ENCODE assay signal across 8 mouse cellular contexts in genomic region chr11:58331149-58331495, GRCm38 (mm10). TPM values are rescaled to one million over a fixed set of nuclear protein-coding genes. Genes with fewer than 3 reads are reported as not detected.
DNase-seq lines count a peak whose midpoint lies in the region; ATAC-seq and TF ChIP-seq lines count a peak whose summit lies in the region.

No protein-coding gene starts in this region.

- no peak for TF ChIP-seq EP300 in ES-Bruce4 (IDR thresholded peaks at IDR 0.05; ENCODE audit: insufficient read depth, low read depth, low read length)

- 15% methylated on average over 10 of the region's 10 CpGs for WGBS in heart, embryonic 11.5 days (ENCODE audit: insufficient replicate concordance)
- 22% methylated on average over 10 of the region's 10 CpGs for WGBS in forebrain, embryonic 11.5 days
- 18% methylated on average over 10 of the region's 10 CpGs for WGBS in liver, embryonic 15.5 days (ENCODE audit: insufficient replicate concordance)

- H3K9ac ChIP-seq in heart, embryonic 11.5 days (ENCODE audit: low read depth, low read length) = peak overlapping the region; percentile 89
- peak overlapping the region; percentile 85 for H3K9ac ChIP-seq in ES-Bruce4 (ENCODE audit: low read depth, poor library complexity, severe bottlenecking)
- H3K9ac ChIP-seq in forebrain, embryonic 11.5 days (ENCODE audit: low read length) = peak overlapping the region; percentile 89
- peak overlapping the region; percentile 86 for H3K9ac ChIP-seq in liver, embryonic 15.5 days

- no peak for DNase-seq in heart, postnatal 14 days
- DNase-seq in forebrain, embryonic 11.5 days (ENCODE audit: low spot score) = peak; percentile 52
- no peak for DNase-seq in B cell, adult 2 months
- no peak for DNase-seq in frontal cortex, postnatal 36 days (ENCODE audit: low spot score in 2 of 2)
- no peak for DNase-seq in thymus, postnatal 25 days

- intact Hi-C loops in heart, postnatal 14 days (cut with DNase I) = no loop called here

- peaks cover 5% of the 10 kb centered on the region; the same call in 1 of the 2 replicates for H3K36me3 ChIP-seq in heart, embryonic 11.5 days (ENCODE audit: control insufficient read depth, insufficient read depth, low read length)
- peaks cover 11% of the 10 kb centered on the region for H3K36me3 ChIP-seq in ES-Bruce4 (ENCODE audit: control insufficient read depth, insufficient read depth, low read length, poor library complexity, severe bottlenecking)
- no peaks in the 10 kb centered on the region; the same call in 1 of the 2 replicates for H3K36me3 ChIP-seq in forebrain, embryonic 11.5 days (ENCODE audit: control insufficient read depth, insufficient read depth, low read length)
- H3K36me3 ChIP-seq in liver, embryonic 15.5 days (replicated peaks) = peaks cover 46% of the 10 kb centered on the region

- no peak for TF ChIP-seq POLR2A in ES-Bruce4 (IDR thresholded peaks at IDR 0.05; ENCODE audit: insufficient read depth, low read length)

- TF ChIP-seq CTCF in ES-Bruce4 (IDR thresholded peaks at IDR 0.05; ENCODE audit: low read depth, low read length) = no peak

- no peak overlapping the region; the same call in 1 of the 2 replicates for H3K27ac ChIP-seq in heart, embryonic 11.5 days (ENCODE audit: low read depth, low read length)
- H3K27ac ChIP-seq in ES-Bruce4 (ENCODE audit: insufficient read depth, low read length) = no peak overlapping the region
- H3K27ac ChIP-seq in forebrain, embryonic 11.5 days (ENCODE audit: low read depth, low read length) = no peak overlapping the region
- peak overlapping the region; percentile 95 for H3K27ac ChIP-seq in liver, embryonic 15.5 days (replicated peaks)

- peaks cover 24% of the 10 kb centered on the region for H3K4me1 ChIP-seq in heart, embryonic 11.5 days (ENCODE audit: control insufficient read depth, insufficient read depth, low read length)
- no peaks in the 10 kb centered on the region for H3K4me1 ChIP-seq in ES-Bruce4 (ENCODE audit: control insufficient read depth, insufficient read depth, low read length)
- peaks cover 11% of the 10 kb centered on the region; the same call in 1 of the 2 replicates for H3K4me1 ChIP-seq in forebrain, embryonic 11.5 days (replicated peaks; ENCODE audit: control insufficient read depth, insufficient read depth, low read length)
- H3K4me1 ChIP-seq in liver, embryonic 15.5 days (replicated peaks) = peaks cover 50% of the 10 kb centered on the region

- peak overlapping the region; percentile 88 for H3K4me2 ChIP-seq in heart, embryonic 11.5 days
- peak overlapping the region; percentile 87 for H3K4me2 ChIP-seq in forebrain, embryonic 11.5 days (ENCODE audit: low read depth, low read length, severe bottlenecking)
- peak overlapping the region; percentile 86 for H3K4me2 ChIP-seq in liver, embryonic 15.5 days

- H3K4me3 ChIP-seq in heart, embryonic 11.5 days (ENCODE audit: low read depth, low read length) = peak overlapping the region; percentile 92
- peak overlapping the region; percentile 99 for H3K4me3 ChIP-seq in ES-Bruce4 (ENCODE audit: low read depth, low read length)
- H3K4me3 ChIP-seq in forebrain, embryonic 11.5 days (ENCODE audit: low read depth, low read length) = peak overlapping the region; percentile 87
- peak overlapping the region; percentile 82 for H3K4me3 ChIP-seq in liver, embryonic 15.5 days (replicated peaks)

- no peak for ATAC-seq in heart, embryonic 11.5 days (replicated peaks; ENCODE audit: insufficient number of reproducible peaks, low FRiP score, low TSS enrichment)
- ATAC-seq in forebrain, embryonic 11.5 days (replicated peaks; ENCODE audit: low FRiP score) = no peak
- ATAC-seq in liver, embryonic 15.5 days (ENCODE audit: insufficient read depth) = no peak

- no peaks in the 10 kb centered on the region for H3K27me3 ChIP-seq in heart, embryonic 11.5 days (ENCODE audit: control insufficient read depth, insufficient read depth, low read length)
- H3K27me3 ChIP-seq in ES-Bruce4 (ENCODE audit: control insufficient read depth, insufficient read depth, low read length, poor library complexity, severe bottlenecking) = no peaks in the 10 kb centered on the region
- no peaks in the 10 kb centered on the region for H3K27me3 ChIP-seq in forebrain, embryonic 11.5 days (ENCODE audit: control insufficient read depth, insufficient read depth, low read length)
- H3K27me3 ChIP-seq in liver, embryonic 15.5 days = no peaks in the 10 kb centered on the region

- no peaks in the 10 kb centered on the region for H3K9me3 ChIP-seq in heart, embryonic 11.5 days (replicated peaks; ENCODE audit: control insufficient read depth, low read length)
- no peaks in the 10 kb centered on the region for H3K9me3 ChIP-seq in ES-Bruce4 (replicated peaks; ENCODE audit: control insufficient read depth, insufficient read depth, low read length, poor library complexity, severe bottlenecking)
- H3K9me3 ChIP-seq in forebrain, embryonic 11.5 days (ENCODE audit: control insufficient read depth, low read length) = no peaks in the 10 kb centered on the region
- no peaks in the 10 kb centered on the region for H3K9me3 ChIP-seq in liver, embryonic 15.5 days (replicated peaks)

RNA-seq across cellular contexts. Expression of gene Sh3bp5l, which starts 0.6 kb away (rescaled TPM):
- 17.5 and 17.7 TPM in 2 replicates for polyA plus RNA-seq in heart, embryonic 11.5 days (2014; fragmentation: Nextera tagmentation; extraction: Ambion mirVana)
- 10 to 100 TPM; 45.6 to 49.5 TPM for total RNA-seq in heart, postnatal 14 days (2021)
- 33.6 and 41.4 TPM in 2 replicates for polyA plus RNA-seq in ES-Bruce4 (2011; ENCODE audit: insufficient read depth, insufficient read length, low read depth, missing spikeins)
- 36.7 and 41.0 TPM in 2 replicates for polyA plus RNA-seq in forebrain, embryonic 11.5 days (2014; fragmentation: Nextera tagmentation; extraction: Ambion mirVana)
- polyA plus RNA-seq in liver, embryonic 15.5 days (2015; fragmentation: Nextera tagmentation; extraction: Ambion mirVana) = 16.7 and 19.0 TPM in 2 replicates

RNA-seq across cellular contexts. Expression of gene Zfp672, which starts 1.0 kb away (rescaled TPM):
- 31.2 and 33.8 TPM in 2 replicates for polyA plus RNA-seq in heart, embryonic 11.5 days (2014; fragmentation: Nextera tagmentation; extraction: Ambion mirVana)
- total RNA-seq in heart, postnatal 14 days (2021) = 10 to 100 TPM; 48.9 to 53.1 TPM
- 8.3 and 9.0 TPM in 2 replicates for polyA plus RNA-seq in ES-Bruce4 (2011; ENCODE audit: insufficient read depth, insufficient read length, low read depth, missing spikeins)
- polyA plus RNA-seq in forebrain, embryonic 11.5 days (2014; fragmentation: Nextera tagmentation; extraction: Ambion mirVana) = 30.6 and 33.2 TPM in 2 replicates
- polyA plus RNA-seq in liver, embryonic 15.5 days (2015; fragmentation: Nextera tagmentation; extraction: Ambion mirVana) = 35.0 and 36.0 TPM in 2 replicates

RNA-seq across cellular contexts. Expression of gene Zfp692, which starts 24.3 kb away (rescaled TPM):
- 8.2 and 9.3 TPM in 2 replicates for polyA plus RNA-seq in heart, embryonic 11.5 days (2014; fragmentation: Nextera tagmentation; extraction: Ambion mirVana)
- 1 to 10 TPM; 3.9 to 4.7 TPM for total RNA-seq in heart, postnatal 14 days (2021)
- polyA plus RNA-seq in ES-Bruce4 (2011; ENCODE audit: insufficient read depth, insufficient read length, low read depth, missing spikeins) = 19.3 and 21.1 TPM in 2 replicates
- 17.4 and 20.0 TPM in 2 replicates for polyA plus RNA-seq in forebrain, embryonic 11.5 days (2014; fragmentation: Nextera tagmentation; extraction: Ambion mirVana)
- 9.4 and 11.5 TPM in 2 replicates for polyA plus RNA-seq in liver, embryonic 15.5 days (2015; fragmentation: Nextera tagmentation; extraction: Ambion mirVana)

RNA-seq across cellular contexts. Expression of gene Lypd8, which starts 47.7 kb away (rescaled TPM):
- not detected in 2 replicates for polyA plus RNA-seq in heart, embryonic 11.5 days (2014; fragmentation: Nextera tagmentation; extraction: Ambion mirVana)
- not detected for total RNA-seq in heart, postnatal 14 days (2021)
- not detected in 2 replicates for polyA plus RNA-seq in ES-Bruce4 (2011; ENCODE audit: insufficient read depth, insufficient read length, low read depth, missing spikeins)
- polyA plus RNA-seq in forebrain, embryonic 11.5 days (2014; fragmentation: Nextera tagmentation; extraction: Ambion mirVana) = not detected in 2 replicates
- polyA plus RNA-seq in liver, embryonic 15.5 days (2015; fragmentation: Nextera tagmentation; extraction: Ambion mirVana) = 0.97 and 1.5 TPM in 2 replicates

RNA-seq across cellular contexts. Expression of gene 4930438A08Rik, which starts 56.5 kb away (rescaled TPM):
- polyA plus RNA-seq in heart, embryonic 11.5 days (2014; fragmentation: Nextera tagmentation; extraction: Ambion mirVana) = not detected in 2 replicates
- total RNA-seq in heart, postnatal 14 days (2021) = not detected
- polyA plus RNA-seq in ES-Bruce4 (2011; ENCODE audit: insufficient read depth, insufficient read length, low read depth, missing spikeins) = not detected in 2 replicates
- 0.08 TPM in 1 of 2 replicates, not detected in the other for polyA plus RNA-seq in forebrain, embryonic 11.5 days (2014; fragmentation: Nextera tagmentation; extraction: Ambion mirVana)
- 2.9 and 3.2 TPM in 2 replicates for polyA plus RNA-seq in liver, embryonic 15.5 days (2015; fragmentation: Nextera tagmentation; extraction: Ambion mirVana)
